Mouse (Mus musculus) ZHBTc4 (cell line): ENCODE results near the gene Rgcc.

Source experiments
- DNase-seq: peaks from one replicate; pipeline ENCODE4 v3.0.0-alpha.2; 2011; ENCODE audit warnings: low read depth, low spot score

The Rgcc gene

DNA sequence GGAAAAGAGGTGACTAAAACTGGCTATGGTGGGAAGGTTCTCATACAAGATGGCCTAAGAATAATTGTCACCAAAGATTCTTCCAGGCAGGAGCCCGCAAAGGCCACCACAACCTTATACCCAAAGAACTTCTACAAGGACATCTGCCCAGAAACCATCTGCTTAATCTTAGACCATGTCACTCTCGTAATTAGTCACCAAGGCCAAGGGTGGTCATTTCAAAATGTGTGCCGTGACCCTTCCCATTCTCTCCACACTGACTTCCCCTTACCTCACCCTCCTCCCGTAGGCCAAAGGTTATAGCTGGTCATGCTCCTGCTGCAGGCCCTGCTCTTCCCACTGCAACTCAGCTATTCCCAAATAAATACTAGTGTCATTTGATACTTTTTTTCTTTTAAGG is 22.5 kb downstream of the Rgcc start:
- no peak for DNase-seq

- DNase-seq: peak; percentile 42
Observed at GRCm38 (mm10) chr14:79277922-79278321, 23.5 kb downstream of the Rgcc start.

DNA sequence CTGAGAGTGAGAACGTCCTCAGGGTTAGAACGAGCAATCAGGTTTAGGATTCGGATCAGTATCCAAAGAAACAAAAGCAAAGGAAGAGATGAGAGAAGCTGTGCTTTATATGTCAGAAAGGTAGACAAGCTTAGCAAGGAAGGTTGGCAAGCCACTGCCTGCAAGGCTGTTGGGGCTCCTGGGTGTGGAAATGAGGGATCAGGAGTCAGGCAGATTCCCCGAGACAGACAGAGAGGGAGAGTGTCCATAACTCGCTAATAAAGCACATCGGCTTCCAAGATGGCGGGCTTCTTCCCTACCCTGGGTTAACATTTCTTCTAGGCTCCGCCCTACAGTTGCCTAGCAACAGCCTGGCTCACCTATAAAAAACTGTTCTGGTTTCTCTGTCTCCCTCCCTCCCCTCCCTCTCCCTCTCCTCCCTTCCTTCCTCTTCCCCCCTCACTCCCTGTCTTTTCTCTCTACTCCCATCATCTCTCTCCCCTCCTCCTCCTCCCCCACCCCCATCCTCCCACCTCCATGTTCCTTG is 25.5 kb downstream of the Rgcc start:
- peak; percentile 69 for DNase-seq

DNA sequence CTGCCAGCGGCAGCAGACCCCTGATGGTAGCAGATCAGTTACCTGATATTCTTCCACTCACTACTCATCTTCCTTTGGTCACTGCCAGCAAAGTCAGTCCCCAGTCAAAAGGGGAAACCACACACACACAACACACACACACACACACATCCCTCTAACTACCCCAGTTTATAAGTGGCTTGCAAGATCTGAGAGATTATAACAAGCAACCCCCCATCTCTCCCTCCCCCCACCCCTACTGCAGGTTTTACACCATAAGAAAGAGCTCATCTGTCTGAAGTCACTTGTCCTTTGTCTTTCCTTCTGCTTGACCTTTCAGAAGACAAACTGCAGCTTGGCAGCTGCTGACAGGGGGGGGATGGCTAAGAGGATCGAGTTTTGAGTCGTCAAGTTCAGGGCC is 26.0 kb downstream of the Rgcc start:
- DNase-seq: peak; percentile 17

GRCm38 (mm10) chr14:79273697-79274477 is 27.6 kb downstream of the Rgcc start:
- DNase-seq: peak; percentile 27

- no peak for DNase-seq
Observed at GRCm38 (mm10) chr14:79272991-79273390, 28.5 kb downstream of the Rgcc start.

DNA sequence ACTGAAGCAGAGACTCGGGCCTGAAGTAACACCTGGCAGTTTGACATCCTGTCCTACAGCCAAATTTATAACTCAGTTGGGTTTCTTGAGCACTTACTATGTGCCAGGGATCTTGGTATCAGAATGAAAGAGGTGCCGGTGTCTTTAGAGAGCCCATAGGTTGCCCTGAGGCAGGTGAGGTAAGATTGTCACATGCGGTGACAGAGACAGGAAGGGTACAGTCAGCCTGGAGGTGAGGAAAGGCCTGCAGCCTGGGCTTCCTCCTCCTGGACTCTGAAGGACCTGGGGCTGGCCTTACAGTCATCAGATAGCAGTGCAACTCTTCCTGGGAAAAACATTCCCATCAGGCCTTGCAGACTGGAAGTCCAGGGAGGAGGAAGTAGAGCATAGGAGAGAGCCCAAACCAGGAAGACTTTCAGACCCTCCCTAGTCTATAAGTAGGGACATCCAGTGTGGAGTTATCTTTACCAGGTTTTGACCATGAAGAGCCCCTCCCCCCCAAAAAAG is 29.2 kb downstream of the Rgcc start:
- DNase-seq: no peak

GRCm38 (mm10) chr14:79269551-79269950 is 31.9 kb downstream of the Rgcc start:
- no peak for DNase-seq

DNA sequence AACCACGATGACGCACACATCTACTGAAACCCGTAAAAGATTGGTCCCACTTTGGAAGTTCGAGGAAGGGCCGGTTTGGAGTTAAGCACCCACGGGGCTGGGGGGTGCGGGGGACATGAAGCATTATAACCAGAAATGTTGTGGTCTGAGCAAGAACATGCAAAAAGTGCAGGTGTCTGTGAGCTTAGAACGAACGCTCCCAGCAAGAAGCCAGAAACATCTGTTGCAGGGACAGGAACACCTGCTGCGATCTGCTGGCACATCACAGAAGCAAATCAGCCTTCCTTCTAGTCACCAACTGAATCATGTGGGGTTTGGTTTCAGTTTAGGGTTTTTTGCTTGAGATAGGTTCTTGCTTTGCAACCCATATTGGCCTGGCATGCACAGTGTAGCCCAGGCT is 33.6 kb downstream of the Rgcc start:
- no peak for DNase-seq

DNA sequence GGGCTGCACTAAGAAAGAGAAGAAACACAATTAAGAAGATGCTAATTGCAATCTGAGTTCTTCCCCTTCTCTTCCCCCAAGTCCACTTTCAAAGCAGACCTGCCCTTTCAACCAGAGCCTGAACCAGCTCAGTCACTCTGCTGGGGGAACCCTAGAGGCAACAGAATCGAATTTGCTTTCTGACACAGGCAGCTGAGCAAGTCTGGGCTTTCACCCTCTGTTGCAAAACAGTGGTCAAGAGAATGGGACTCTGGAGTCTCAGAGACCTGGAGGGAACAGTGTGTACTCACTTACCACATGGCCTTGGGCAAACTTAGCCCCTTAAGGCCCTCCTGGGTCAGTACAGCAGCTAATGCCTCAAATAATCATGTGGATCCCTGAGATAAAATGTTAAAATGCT is 34.1 kb downstream of the Rgcc start:
- no peak for DNase-seq

DNA sequence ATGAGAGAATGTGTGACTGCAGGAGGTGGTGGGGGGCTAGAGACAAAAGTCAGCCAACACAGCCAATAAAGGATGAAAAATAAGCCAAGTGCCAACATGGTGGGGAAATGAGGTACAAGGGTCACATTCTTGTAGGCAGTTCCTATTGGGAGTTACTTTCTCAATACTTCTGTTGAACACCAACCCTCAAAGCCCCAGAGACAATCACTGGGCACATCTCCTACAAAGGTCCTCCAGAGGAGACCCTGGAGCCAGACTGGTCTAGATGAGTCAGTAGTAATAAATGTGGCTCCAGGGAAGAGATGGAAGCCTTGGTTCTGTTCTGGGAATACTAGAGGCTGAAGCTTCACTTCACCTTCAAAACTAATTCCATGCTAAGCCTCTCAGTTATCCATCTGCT is 35.0 kb downstream of the Rgcc start:
- no peak for DNase-seq

GRCm38 (mm10) chr14:79265738-79266137 is 35.7 kb downstream of the Rgcc start:
- no peak for DNase-seq

DNA sequence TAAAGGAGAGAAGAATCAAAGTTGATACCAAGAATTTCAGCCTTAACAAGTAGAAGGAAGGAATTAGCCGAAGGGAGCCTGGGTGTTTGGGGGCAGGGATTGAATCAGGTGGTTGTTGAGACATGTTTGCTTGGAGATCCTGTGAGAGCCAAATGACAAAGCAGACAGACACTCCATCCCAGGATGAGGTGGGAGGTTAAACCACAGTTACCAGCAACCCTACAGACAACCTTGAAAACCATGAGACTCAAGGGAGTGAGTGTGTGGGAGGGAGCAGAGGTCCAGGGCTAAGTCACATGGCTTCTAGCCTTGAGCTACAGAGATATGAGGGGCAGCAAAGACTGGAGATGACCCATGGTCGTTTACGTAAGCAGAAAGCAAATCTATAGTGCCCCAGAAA is 38.1 kb downstream of the Rgcc start:
- no peak for DNase-seq

DNA sequence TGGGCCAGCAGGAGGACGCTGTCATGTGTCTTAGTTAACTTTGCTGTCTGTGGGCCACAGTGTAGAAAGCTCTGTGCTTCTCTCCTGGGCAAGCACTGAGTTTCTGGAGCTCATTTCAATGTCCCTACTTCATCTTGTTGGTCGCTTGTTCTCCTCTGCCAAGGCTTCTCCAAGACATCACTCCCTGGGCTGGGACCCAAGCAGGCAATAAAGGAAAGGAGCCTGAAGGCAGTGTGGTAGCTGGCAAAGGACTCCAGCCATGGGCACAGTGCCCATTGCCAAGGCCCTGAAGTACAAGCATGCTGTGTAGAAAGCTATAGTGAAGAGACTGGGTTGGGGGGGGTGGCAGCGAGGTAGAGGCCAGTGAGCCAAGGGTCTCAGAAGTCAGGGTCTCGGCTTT is 38.8 kb downstream of the Rgcc start:
- DNase-seq: no peak

DNA sequence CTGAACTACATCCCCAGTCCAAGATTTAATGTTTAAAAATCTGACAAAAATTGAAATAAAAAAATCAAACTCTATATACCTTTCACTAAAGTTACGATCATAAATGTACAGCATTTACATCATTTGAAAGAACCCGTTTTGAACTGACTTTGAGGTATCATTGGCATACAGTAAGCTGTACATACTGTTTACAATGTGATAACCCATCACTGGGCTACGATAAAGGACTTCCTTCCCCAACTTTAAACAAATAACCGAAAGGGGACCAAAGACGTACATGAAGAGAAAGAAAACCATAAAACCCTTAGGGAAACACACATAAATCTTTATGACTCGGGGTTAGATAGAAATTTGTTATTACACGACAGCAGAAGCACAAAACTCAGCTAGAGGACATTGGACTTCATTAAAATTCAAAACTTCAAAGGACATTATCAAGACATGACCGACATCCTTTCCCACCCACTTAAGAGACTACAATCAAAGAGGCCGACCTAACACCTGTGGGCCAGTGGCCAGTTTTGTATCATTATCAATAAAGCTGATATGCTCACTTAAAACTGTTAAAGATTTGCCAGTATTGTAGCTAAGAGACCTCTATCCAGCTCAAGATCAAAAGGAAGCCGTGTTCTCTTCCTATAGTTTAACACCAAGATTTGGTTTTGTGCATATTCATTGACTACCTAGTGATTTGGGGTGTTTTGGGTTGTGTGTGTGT is 42.2 kb downstream of the Rgcc start:
- no peak for DNase-seq

DNA sequence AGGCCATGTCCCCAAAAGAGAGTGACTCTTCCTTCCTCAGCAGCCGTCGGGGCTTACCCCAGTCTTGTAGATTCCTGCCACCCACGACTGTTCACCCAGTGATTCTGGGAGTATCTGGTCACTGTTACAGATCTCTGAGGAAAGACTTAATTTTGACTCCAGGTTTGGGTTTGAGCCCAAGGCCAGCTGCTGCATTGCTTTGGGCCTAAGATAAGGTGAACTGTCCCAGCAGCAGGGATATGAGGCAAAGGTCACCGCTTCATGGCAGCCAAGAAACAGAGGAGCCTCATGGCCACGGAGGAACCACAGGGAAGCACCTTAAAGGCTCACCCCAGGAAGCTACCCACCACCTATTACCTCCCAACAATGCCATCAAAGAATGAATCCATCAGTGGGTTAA is 44.8 kb downstream of the Rgcc start:
- no peak for DNase-seq

GRCm38 (mm10) chr14:79255786-79256185 is 45.7 kb downstream of the Rgcc start:
- no peak for DNase-seq

- DNase-seq: peak; percentile 6
Observed at GRCm38 (mm10) chr14:79251727-79252285, 49.6 kb downstream of the Rgcc start.

- DNase-seq: no peak
Observed at GRCm38 (mm10) chr14:79244571-79244970, 56.9 kb downstream of the Rgcc start.

- DNase-seq: no peak
Observed at GRCm38 (mm10) chr14:79243038-79243883, 58.2 kb downstream of the Rgcc start.

DNA sequence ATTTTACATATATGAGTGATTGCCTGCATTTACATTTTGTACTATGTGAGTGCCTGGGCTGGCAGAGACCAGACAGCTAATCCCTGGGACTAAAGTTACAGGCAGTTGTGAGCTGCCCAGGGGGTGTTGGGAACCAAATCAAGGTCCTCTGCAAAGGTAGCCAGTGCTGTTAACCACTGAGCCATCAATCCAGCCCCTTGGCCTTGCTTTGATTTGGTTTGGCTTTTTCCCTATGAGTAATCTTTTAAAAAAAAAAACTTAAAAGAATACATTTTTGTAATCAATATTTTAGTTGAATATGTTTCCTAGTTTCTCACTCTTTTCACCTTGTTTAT is 59.1 kb downstream of the Rgcc start:
- DNase-seq: no peak
